ENCODE assay signal across 10 mouse cellular contexts in the genomic region with DNA sequence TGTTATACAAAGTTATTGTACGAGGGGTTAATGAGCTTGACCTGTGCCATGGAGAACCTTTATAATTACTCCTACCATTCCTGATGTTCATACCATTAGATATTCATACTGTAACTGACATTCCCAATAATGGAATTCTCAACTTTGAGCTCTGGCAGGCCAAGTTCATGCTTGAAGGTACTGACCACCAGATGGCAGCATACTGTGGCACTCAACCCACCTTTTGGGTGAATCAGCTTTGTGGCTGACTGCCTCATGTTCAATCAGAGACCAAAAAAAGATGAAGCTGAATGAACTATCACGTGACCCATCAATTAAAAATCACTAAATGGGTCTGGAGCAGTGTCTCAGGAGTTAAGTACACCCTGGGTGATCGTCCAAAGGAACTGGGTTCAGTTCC.
DNase-seq lines count a peak whose midpoint lies in the region; ATAC-seq and TF ChIP-seq lines count a peak whose summit lies in the region.
"Had no signal": no experiment of that assay in that cellular context is flagged by ENCODE, and none has a peak within 500 bp of the region (broad histone marks: within the 10 kb centered on the region; RNA-seq: fewer than 3 reads in every experiment).

No protein-coding gene starts in this region.

- 44% methylated on average over 3 of the region's 3 CpGs for WGBS in forebrain, embryonic 11.5 days
- 51% methylated on average over 3 of the region's 3 CpGs for WGBS in forebrain, embryonic 13.5 days
- WGBS in liver, postnatal 0 days (ENCODE audit: insufficient replicate concordance), result 32% methylated on average over 3 of the region's 3 CpGs
- WGBS in liver, embryonic 11.5 days, result 32% methylated on average over 3 of the region's 3 CpGs
- WGBS in lung, postnatal 0 days, result 38% methylated on average over 3 of the region's 3 CpGs

- no peak for TF ChIP-seq EP300 in liver, postnatal 0 days (IDR thresholded peaks at IDR 0.05; ENCODE audit: low read depth)
- TF ChIP-seq EP300 in lung, postnatal 0 days (IDR thresholded peaks at IDR 0.05), result no peak

- ATAC-seq in forebrain, embryonic 11.5 days (replicated peaks; ENCODE audit: low FRiP score), result no peak
- ATAC-seq in forebrain, embryonic 13.5 days, result no peak
- ATAC-seq in liver, postnatal 0 days, result no peak
- ATAC-seq in liver, embryonic 11.5 days (replicated peaks; ENCODE audit: low FRiP score), result no peak
- no peak for ATAC-seq in lung, postnatal 0 days
- no peak for ATAC-seq in granulocyte monocyte progenitor cell, adult 5-6 weeks (replicated peaks; ENCODE audit: poor library complexity, severe bottlenecking)

- peak; percentile 46 for TF ChIP-seq CTCF in liver, postnatal 0 days (IDR thresholded peaks at IDR 0.05; ENCODE audit: low read depth)
- peak; percentile 70 for TF ChIP-seq CTCF in lung, postnatal 0 days (IDR thresholded peaks at IDR 0.05)

- H3K9ac ChIP-seq in forebrain, embryonic 11.5 days (ENCODE audit: low read length), result no peak overlapping the region
- H3K9ac ChIP-seq in forebrain, embryonic 13.5 days, result no peak overlapping the region
- H3K9ac ChIP-seq in liver, postnatal 0 days (replicated peaks), result no peak overlapping the region
- H3K9ac ChIP-seq in liver, embryonic 11.5 days (ENCODE audit: low read depth, low read length), result no peak overlapping the region
- H3K9ac ChIP-seq in lung, postnatal 0 days (replicated peaks; ENCODE audit: low read depth), result no peak overlapping the region
- H3K9ac ChIP-seq: embryonic facial prominence, embryonic 15.5 days; limb, embryonic 12.5 days had no signal

- H3K36me3 ChIP-seq in forebrain, embryonic 11.5 days (ENCODE audit: control insufficient read depth, insufficient read depth, low read length), result no peaks in the 10 kb centered on the region
- H3K36me3 ChIP-seq in forebrain, embryonic 13.5 days (ENCODE audit: poor library complexity, severe bottlenecking), result no peaks in the 10 kb centered on the region
- H3K36me3 ChIP-seq in liver, postnatal 0 days (replicated peaks; ENCODE audit: insufficient read depth, low read length), result no peaks in the 10 kb centered on the region
- no peaks in the 10 kb centered on the region for H3K36me3 ChIP-seq in liver, embryonic 11.5 days (ENCODE audit: control insufficient read depth, insufficient read depth, low read length)
- H3K36me3 ChIP-seq in lung, postnatal 0 days (ENCODE audit: insufficient read depth, low read length), result no peaks in the 10 kb centered on the region
- H3K36me3 ChIP-seq: embryonic facial prominence, embryonic 15.5 days; limb, embryonic 12.5 days had no signal

- no peaks in the 10 kb centered on the region for H3K4me1 ChIP-seq in forebrain, embryonic 11.5 days (replicated peaks; ENCODE audit: control insufficient read depth, insufficient read depth, low read length)
- peaks cover 8% of the 10 kb centered on the region; the same call in 1 of the 2 replicates for H3K4me1 ChIP-seq in forebrain, embryonic 13.5 days
- H3K4me1 ChIP-seq in liver, postnatal 0 days (ENCODE audit: insufficient read depth), result no peaks in the 10 kb centered on the region
- H3K4me1 ChIP-seq in liver, embryonic 11.5 days (replicated peaks; ENCODE audit: control insufficient read depth, insufficient read depth, low read length), result no peaks in the 10 kb centered on the region
- no peaks in the 10 kb centered on the region for H3K4me1 ChIP-seq in lung, postnatal 0 days (ENCODE audit: insufficient read depth, low read depth, low read length)
- H3K4me1 ChIP-seq: embryonic facial prominence, embryonic 15.5 days; limb, embryonic 12.5 days had no signal

- no peak overlapping the region for H3K4me3 ChIP-seq in forebrain, embryonic 11.5 days (ENCODE audit: low read depth, low read length)
- no peak overlapping the region for H3K4me3 ChIP-seq in forebrain, embryonic 13.5 days
- no peak overlapping the region for H3K4me3 ChIP-seq in liver, postnatal 0 days (ENCODE audit: low read depth, low read length)
- no peak overlapping the region for H3K4me3 ChIP-seq in liver, embryonic 11.5 days (ENCODE audit: low read depth, low read length)
- no peak overlapping the region for H3K4me3 ChIP-seq in lung, postnatal 0 days (ENCODE audit: low read depth, low read length)
- H3K4me3 ChIP-seq: embryonic facial prominence, embryonic 15.5 days; limb, embryonic 12.5 days had no signal

- H3K9me3 ChIP-seq in forebrain, embryonic 11.5 days (ENCODE audit: control insufficient read depth, low read length), result no peaks in the 10 kb centered on the region
- no peaks in the 10 kb centered on the region for H3K9me3 ChIP-seq in forebrain, embryonic 13.5 days (replicated peaks)
- H3K9me3 ChIP-seq in liver, postnatal 0 days (ENCODE audit: low read length), result no peaks in the 10 kb centered on the region
- H3K9me3 ChIP-seq in liver, embryonic 11.5 days (ENCODE audit: control insufficient read depth, low read length), result no peaks in the 10 kb centered on the region
- no peaks in the 10 kb centered on the region for H3K9me3 ChIP-seq in lung, postnatal 0 days (ENCODE audit: low read length)
- H3K9me3 ChIP-seq: embryonic facial prominence, embryonic 15.5 days; limb, embryonic 12.5 days had no signal

- peak; percentile 58 for DNase-seq in forebrain, embryonic 11.5 days (ENCODE audit: low spot score)
- DNase-seq in liver, postnatal 0 days, result no peak
- no peak for DNase-seq in liver, embryonic 11.5 days (ENCODE audit: low spot score)
- peak; percentile 68 to 74 for DNase-seq in cerebellum, postnatal 10 days
- DNase-seq in lung, postnatal 0 days (ENCODE audit: low spot score), result peak; percentile 26
- no peak for DNase-seq in thymus, postnatal 36 days

- H3K27ac ChIP-seq in forebrain, embryonic 11.5 days (ENCODE audit: low read depth, low read length), result no peak overlapping the region
- H3K27ac ChIP-seq in forebrain, embryonic 13.5 days, result no peak overlapping the region
- no peak overlapping the region for H3K27ac ChIP-seq in liver, postnatal 0 days (ENCODE audit: low read depth)
- no peak overlapping the region for H3K27ac ChIP-seq in liver, embryonic 11.5 days (ENCODE audit: low read depth, low read length)
- H3K27ac ChIP-seq in lung, postnatal 0 days (ENCODE audit: low read length), result no peak overlapping the region
- H3K27ac ChIP-seq: embryonic facial prominence, embryonic 15.5 days; limb, embryonic 12.5 days had no signal

- H3K27me3 ChIP-seq in forebrain, embryonic 11.5 days (ENCODE audit: control insufficient read depth, insufficient read depth, low read length), result no peaks in the 10 kb centered on the region
- no peaks in the 10 kb centered on the region for H3K27me3 ChIP-seq in forebrain, embryonic 13.5 days
- H3K27me3 ChIP-seq in liver, postnatal 0 days (ENCODE audit: insufficient read depth, low read length), result no peaks in the 10 kb centered on the region
- no peaks in the 10 kb centered on the region for H3K27me3 ChIP-seq in liver, embryonic 11.5 days (replicated peaks; ENCODE audit: control insufficient read depth, insufficient read depth, low read length)
- H3K27me3 ChIP-seq in lung, postnatal 0 days (replicated peaks; ENCODE audit: insufficient read depth, low read length), result no peaks in the 10 kb centered on the region
- H3K27me3 ChIP-seq: embryonic facial prominence, embryonic 15.5 days; limb, embryonic 12.5 days had no signal

- no peak overlapping the region for H3K4me2 ChIP-seq in forebrain, embryonic 11.5 days (ENCODE audit: low read depth, low read length, severe bottlenecking)
- H3K4me2 ChIP-seq in forebrain, embryonic 13.5 days, result no peak overlapping the region
- H3K4me2 ChIP-seq in liver, postnatal 0 days (ENCODE audit: low read depth, low read length), result no peak overlapping the region
- H3K4me2 ChIP-seq in liver, embryonic 11.5 days, result no peak overlapping the region
- no peak overlapping the region for H3K4me2 ChIP-seq in lung, postnatal 0 days (replicated peaks; ENCODE audit: low read depth, low read length)
- H3K4me2 ChIP-seq: embryonic facial prominence, embryonic 15.5 days; limb, embryonic 12.5 days had no signal

Comparison
In these comparisons a context has a peak if more than half of its experiments do, and no peak if none do; other contexts are left out.
1. DNase-seq: peak in forebrain, embryonic 11.5 days (single experiment), cerebellum, postnatal 10 days (2 of 2) and lung, postnatal 0 days (single experiment); none in liver, postnatal 0 days (single experiment), liver, embryonic 11.5 days (single experiment) and thymus, postnatal 36 days (0 of 2).